Mouse (Mus musculus) brown adipose tissue, adult 24 weeks (tissue): ENCODE results near the gene Hsd17b13. TPM values are rescaled to one million over a fixed set of nuclear protein-coding genes. Genes with fewer than 3 reads are reported as not detected.

ENCODE experiments used
- polyA plus RNA-seq: library from polyadenylated mRNA; stranded (reverse); fragments of >200 nt; gene quantifications from 2 replicates; pipeline ENCODE4 v1.2.4, GENCODE M21; 2012; ENCODE audit not compliant: missing spikeins, insufficient read depth, insufficient read length

Hsd17b13 gene
- polyA plus RNA-seq, 1 experiment = 0.91 TPM

Other genes with a start within 250 kb of the Hsd17b13 start
- 3.0 and 3.7 TPM in 2 replicates for gene Klhl8, start 66.2 kb downstream of the Hsd17b13 start, polyA plus RNA-seq
- 34.8 and 39.7 TPM in 2 replicates for gene Hsd17b11, start 44.5 kb upstream of the Hsd17b13 start, polyA plus RNA-seq
- 57.0 and 62.7 TPM in 2 replicates for gene Nudt9, start 68.9 kb upstream of the Hsd17b13 start, polyA plus RNA-seq
- not detected in 2 replicates for gene Gm17660, start 100.2 kb upstream of the Hsd17b13 start, polyA plus RNA-seq
- 101 and 132 TPM in 2 replicates for gene Sparcl1, start 136.3 kb upstream of the Hsd17b13 start, polyA plus RNA-seq
- not detected in 2 replicates for gene Dspp, start 193.3 kb upstream of the Hsd17b13 start, polyA plus RNA-seq
- gene Dmp1, start 225.2 kb upstream of the Hsd17b13 start, polyA plus RNA-seq = not detected in 2 replicates